Mouse (Mus musculus) thymus, postnatal 0 days (tissue): ENCODE results near the gene Ablim1. TPM values are rescaled to one million over a fixed set of nuclear protein-coding genes. Genes with fewer than 3 reads are reported as not detected.

Experiments
- DNase-seq: peaks from one replicate; pipeline ENCODE4 v3.0.0-alpha.2; 2015; ENCODE audit warnings: low spot score
- polyA plus RNA-seq: library from polyadenylated mRNA; unstranded; fragments of >200 nt; fragmentation: Nextera tagmentation; extraction: Ambion mirVana; gene quantifications from 2 replicates; pipeline ENCODE4 v1.2.1, GENCODE M21; 2015

The Ablim1 gene
- polyA plus RNA-seq, 1 experiment from 2014 or later: 148 TPM

GRCm38 (mm10) chr19:57193382-57193781 lies 121.3 kb downstream of the Ablim1 start:
- no peak for DNase-seq

- DNase-seq: no peak
These were observed 123.6 kb downstream of the Ablim1 start for GRCm38 (mm10) chr19:57191109-57191508.

DNA sequence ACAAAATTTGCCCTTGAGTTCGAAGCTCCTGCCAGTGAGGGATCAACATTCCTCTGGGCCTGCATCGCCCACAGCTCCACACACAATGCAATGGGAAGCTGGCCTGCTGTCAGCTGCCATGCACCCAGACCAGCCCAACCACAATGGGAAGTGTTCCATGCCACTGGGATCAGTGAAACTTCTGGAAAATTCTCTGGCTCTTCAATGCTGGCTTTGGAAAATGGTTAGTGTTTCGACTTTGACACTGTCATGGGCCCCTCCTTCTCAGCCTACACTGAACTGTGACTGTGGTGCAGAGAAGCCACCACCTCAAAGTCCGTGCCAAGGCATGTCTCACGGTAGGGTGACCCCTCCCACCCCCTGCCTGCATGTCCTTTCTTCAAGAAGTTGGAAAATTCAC lies 125.3 kb downstream of the Ablim1 start:
- no peak for DNase-seq

DNA sequence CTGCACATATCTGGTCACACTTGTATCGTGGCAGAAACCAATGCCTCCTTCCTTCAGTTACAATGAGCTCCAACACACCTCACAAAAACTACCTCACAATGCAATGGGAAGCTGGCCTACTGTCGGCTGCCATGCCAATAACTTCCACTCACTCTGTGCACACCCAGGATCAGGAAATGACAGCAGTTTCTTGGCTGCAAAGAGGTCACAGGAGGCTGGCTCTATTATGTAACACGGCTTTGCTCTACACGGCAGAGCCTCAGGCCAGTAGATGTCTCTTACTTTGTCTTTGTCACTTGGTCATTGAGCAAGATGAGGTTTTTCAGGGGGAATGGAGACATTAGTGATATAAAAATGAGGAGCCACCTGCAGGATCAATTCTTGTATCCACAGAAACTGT lies 126.2 kb downstream of the Ablim1 start:
- DNase-seq: no peak

DNA sequence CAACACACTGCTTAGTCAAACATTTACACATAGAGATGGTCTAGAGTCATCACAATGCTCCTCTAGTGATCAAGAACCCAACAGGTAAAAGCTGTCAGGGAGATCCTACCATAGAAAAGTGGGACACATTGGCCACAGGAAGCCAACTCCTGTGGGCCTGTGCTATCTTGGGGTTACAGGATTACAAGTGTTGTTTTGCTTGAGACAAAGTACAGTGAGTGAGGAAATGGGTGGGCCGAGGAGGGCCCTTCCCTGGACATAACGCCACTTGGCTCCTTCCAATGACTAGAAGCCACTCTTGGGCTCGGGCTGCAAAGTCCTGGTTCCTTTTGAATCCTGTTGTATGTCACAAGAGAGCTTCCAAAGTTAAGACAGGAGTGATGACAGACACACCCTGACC lies 129.7 kb downstream of the Ablim1 start:
- no peak for DNase-seq

- no peak for DNase-seq
These were observed 131.6 kb downstream of the Ablim1 start for GRCm38 (mm10) chr19:57182938-57183720.

- DNase-seq: no peak
These were observed 132.7 kb downstream of the Ablim1 start for GRCm38 (mm10) chr19:57181852-57182528.

DNA sequence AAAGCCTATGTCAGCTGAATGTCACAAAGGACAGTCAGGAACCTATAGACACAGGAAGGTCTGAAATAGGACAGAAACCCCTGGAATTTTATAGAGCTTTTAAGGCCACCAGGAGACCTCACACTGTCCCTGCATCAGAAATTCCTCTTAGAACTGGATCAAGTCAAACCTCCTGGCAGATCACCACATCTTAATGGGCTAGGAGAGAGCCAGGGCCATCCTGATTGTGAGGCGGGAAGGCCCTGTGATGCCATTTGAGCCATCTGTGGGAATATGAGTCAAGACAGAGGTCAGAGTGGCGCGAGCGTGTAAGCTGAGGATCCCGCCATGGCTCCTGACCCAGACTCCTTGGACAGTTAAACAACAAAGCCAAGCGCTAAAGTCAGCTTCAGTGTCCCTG lies 133.4 kb downstream of the Ablim1 start:
- no peak for DNase-seq

- no peak for DNase-seq
These were observed 133.8 kb downstream of the Ablim1 start for GRCm38 (mm10) chr19:57180908-57181307.

- DNase-seq: peak; percentile 29
These were observed 134.4 kb downstream of the Ablim1 start for GRCm38 (mm10) chr19:57180333-57180732.

- DNase-seq: no peak
These were observed 135.4 kb downstream of the Ablim1 start for GRCm38 (mm10) chr19:57179269-57179668.

GRCm38 (mm10) chr19:57177334-57177733 lies 137.4 kb downstream of the Ablim1 start:
- no peak for DNase-seq

DNA sequence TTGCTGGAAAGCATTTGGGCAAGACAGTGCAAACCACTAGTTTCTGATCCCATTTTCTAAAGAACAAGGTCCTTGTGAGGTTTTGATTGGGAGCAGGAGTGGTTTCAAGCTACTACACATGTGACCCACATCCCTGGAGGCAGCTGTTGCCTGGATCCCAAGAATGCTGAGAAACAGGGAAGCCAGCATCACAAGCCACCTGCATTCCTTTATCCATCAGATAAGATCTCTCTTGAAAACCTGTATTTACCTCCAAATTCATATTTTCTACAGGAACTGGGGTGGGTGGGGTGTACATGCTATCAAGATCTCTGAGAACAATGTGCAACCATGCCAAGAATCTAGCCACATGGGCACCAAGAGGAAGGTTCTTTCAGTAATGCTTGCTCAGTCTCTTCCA lies 139.6 kb downstream of the Ablim1 start:
- no peak for DNase-seq

- DNase-seq: no peak
These were observed 140.2 kb downstream of the Ablim1 start for GRCm38 (mm10) chr19:57174541-57174940.

DNA sequence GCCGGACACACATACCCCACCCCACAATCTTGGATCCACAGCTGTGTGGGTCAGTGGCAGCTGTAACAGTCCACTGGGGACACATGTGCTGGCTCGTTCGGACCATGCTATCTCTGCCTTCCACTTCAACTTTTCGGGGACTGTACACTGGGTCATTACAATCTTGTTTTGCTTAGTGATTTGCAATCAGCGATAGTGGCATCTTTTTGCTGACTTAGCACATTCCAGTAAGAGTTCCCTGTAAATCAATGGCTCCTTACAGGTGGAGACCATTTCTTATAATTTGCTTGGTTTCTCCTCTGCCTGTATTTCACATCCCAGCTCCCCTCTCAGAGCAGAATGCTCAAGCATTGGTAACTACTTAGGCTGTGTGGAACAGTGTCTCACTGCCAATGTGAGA lies 140.7 kb downstream of the Ablim1 start:
- DNase-seq: no peak

DNA sequence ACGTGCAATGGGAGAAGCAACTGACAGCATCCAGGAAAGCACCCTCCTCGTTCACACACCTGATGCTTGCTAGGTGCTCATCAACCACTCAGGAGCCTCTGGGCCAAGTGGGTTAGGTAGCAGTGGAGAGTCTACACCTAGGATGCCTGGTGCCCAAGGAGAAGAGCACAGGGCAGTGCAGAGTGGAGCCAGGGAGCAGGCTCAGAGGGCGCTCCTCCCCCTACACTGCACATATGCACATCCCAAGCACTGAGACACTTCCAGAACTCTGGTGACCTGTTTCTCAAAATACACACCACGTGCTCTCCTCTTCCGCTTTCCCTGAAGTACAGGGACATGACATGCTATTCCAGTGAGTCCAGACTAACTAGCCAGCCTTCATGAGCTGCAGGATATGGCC lies 142.4 kb downstream of the Ablim1 start:
- no peak for DNase-seq

DNA sequence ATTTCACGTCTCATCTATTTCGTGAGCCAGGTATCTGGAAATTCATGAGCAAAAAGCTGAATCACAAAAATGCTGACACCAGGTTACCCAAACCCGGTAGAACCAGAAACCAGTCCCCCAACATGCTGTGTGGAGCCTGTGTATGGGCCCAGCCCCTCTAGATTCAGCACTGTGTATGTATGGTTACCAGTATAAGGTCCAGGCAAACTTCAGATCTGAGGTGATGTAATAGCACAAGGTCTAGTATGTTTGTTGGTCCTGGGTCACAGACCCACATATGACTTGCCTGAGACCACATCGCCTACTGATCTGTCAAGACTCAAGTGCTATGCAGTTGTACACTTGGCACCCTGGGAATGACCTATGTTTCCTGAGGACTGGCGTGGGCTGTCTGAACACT lies 143.8 kb downstream of the Ablim1 start:
- DNase-seq: no peak

DNA sequence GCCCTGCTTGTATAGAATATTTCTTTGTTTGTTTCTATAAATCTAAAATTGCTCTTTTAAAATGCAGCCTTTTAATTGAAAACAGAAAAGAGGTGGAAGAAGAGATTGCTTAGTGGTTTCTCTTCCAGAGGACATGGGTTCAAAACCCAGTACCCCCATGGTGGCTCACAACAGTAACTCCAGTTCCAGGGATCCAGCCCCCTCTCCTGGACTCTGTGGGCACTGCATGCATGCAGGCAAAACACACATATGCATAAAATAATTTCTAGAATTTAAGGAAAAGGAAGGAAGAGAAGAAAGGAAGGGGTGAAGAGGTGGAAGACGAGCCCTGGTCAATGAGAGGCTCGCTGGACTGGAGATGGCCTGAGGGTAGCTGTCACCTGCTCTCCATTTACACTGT lies 145.2 kb downstream of the Ablim1 start:
- DNase-seq: no peak

GRCm38 (mm10) chr19:57167721-57168120 lies 147.0 kb downstream of the Ablim1 start:
- no peak for DNase-seq

- DNase-seq: no peak
These were observed 149.8 kb downstream of the Ablim1 start for GRCm38 (mm10) chr19:57164882-57165281.

DNA sequence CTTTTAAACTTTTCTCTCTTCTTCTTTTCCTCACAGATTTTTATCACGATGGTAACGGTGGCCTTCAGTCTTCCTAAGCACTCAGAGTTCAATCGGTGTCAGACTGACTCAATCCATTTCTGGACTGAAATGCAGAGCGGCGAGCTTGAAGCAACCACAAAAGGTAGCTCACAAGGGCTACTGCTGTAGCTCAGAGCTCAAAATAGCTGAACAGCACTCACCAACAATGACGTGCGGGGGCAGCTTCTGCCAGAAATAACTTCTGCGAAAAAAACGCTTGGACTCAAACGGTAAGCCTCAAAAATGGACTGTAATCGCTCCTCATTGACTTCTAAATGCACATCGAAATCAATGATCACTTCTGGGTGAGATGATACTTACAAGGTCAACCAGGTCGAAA lies 151.4 kb downstream of the Ablim1 start:
- no peak for DNase-seq

GRCm38 (mm10) chr19:57161978-57162727 lies 152.6 kb downstream of the Ablim1 start:
- DNase-seq: no peak
